Mouse (Mus musculus) thymus, postnatal 36 days (tissue): ENCODE data around the gene Asxl1.
"Not testable (repeated sequence)": the region's sequence is repeated elsewhere in the genome, so short reads cannot be mapped to it uniquely, and the experiment has no call there.

Experiments used
- DNase-seq, 2 experiments: peaks; one replicate each; pipeline ENCODE4 v3.0.0; 2022; ENCODE audit warnings: mixed read lengths in 2 of 2

The Asxl1 gene

DNA sequence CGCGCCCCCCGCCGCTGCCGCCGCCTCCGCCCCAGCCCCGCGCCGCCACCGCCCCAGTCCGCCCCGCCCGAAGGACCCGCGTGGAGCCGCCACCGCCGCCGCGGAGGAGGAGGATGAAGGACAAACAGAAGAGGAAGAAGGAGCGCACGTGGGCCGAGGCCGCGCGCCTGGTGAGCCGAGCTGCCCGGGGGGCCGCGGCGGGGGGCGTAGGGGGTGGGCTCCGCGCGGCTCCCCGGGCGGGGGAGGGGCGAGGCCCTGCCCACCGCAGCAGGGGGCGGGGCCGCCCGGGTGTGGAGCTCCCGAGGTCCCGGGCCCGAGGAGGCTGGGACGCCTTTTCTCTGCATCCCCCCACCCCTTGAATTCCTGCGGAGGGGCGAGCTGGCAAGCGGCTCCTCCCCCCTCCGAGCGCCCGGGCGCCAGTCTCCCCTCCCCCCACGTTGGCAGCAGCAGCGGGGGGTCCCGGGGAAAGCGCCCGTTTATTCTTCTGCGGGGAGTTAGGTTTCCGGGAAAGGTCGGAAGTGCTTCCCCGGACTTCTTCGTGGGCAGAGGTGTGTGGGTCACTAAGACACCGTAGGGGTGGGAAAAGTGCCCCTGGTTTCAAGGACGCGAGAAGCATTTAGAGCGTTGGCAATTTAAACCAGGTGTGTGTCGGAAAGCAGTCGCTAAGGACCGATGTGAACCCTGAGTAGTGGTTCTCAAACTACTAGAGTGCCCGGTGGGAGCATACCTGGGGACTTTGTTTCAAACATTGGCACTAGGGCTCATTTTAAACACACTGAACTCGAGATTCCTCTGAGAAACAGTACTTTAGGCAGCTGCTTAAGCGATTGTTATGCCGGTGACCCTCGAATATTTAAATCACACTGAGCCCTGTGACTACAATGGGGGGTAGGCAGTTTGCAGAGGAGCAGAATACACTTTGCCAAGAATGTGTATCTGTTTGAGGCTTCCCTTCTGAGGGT lies 873 bp downstream of the Asxl1 start:
- DNase-seq: peak; percentile 69 to 81

DNA sequence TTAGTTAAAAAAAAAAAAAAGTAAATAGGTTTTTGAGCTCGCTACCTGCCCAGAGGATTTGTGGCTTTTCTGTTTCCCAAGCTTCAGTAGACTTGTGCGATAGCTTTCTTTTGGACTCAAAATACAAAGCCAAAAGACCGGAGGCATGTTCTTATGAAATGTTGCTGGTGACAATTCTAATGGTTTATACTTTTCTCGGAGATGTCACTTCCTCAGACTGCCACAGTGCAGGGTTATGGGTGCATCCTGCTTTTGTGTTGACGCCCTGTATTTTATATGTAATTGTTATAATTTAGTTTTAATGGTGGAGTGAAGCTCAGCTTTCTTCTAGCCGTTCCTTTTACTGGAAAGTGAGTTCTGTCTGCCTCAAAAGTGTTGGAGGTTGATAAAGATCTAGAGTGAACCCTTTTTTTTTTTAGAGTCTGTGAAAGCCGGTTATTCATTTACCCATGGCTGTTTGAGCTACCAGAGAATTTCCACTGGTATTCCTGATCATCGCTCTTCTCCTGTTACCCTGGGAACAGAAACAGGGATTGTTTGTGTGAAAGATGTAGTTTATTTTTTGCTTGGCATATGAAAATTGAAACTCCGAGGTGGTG lies 1.7 kb downstream of the Asxl1 start:
- no peak for DNase-seq

DNA sequence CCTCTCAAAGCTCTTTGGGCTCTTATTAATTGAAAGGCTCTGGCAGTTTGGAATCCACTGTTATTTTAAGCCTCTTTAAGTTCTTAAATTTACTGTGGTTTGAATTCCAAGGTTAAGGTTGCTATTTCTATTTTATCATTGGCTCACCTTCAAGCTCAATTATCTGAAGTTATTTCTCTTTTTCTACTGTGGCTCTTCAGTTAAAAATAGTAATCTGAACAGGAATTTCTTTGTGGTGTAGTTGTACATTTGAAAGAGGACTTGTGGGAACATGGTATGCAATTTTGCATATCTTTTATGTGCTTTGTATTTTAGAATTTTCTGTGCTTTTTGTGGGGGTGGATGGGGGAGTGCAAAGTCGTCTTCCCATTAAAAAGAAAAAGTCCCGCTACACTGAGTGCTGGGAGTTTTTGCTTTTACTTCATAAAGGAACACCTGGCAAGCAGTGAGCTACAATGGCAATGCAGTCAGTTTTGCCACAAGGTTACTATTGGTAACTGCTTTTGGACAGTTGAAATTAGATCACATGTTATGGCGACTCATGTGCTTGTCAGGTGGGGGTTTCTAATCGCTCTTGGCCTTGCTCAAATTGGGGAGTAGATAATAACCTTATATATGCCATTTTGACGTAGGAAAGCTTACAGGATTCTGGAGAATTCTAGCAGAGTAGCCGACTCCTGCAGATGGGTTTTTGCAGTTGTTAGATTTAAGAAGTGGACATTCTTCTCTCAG lies 2.6 kb downstream of the Asxl1 start:
- no peak for DNase-seq

DNA sequence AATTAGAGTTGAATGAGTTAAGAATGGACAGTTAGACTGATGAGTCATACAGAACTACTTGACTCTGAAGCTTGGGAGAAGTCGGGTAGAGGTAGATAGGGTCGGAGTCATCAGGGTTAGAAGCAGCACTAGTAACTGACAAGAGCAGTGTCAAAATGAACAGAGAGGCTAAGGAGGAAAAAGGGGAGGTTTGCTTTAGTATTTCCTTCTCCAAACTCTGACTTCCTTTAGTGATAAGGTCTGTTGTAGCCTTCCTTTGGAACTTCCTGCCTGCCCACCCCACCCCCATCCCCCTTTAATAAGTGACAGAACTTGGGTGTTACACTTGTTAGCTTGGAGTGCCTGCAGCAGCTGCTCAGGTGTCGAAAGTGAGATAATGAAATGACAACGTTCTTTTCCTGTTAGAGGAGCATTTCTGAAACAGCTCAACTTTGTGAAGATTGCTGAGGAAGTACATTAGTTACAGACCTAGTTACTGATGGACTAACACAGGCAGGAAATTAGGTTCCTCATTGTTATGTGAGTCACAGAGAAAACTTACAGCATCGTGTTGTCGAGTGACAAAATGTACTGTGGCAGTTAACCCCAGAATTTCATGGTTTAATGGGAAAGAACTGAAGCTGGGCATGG lies 5.0 kb downstream of the Asxl1 start:
- DNase-seq: no peak

DNA sequence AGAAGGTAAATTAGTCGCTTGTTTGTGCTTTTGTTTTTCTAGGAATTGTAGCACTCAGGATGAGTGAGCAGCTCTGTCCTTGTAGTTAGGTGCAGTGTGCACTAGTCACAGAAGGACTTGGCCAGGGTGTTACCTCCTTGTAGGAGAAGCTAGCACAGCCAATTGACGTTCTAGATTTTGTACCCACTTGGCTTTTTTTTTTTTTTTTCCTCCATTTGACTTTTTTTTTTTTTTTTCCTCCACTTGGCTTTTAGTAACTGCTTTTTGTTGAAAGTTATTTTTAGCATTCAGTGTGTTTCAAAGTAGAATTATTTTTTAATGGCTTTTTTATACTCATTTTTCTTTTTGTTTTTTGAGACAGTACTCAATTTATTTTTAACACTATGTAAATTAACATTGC lies 9.0 kb downstream of the Asxl1 start:
- DNase-seq: no peak

DNA sequence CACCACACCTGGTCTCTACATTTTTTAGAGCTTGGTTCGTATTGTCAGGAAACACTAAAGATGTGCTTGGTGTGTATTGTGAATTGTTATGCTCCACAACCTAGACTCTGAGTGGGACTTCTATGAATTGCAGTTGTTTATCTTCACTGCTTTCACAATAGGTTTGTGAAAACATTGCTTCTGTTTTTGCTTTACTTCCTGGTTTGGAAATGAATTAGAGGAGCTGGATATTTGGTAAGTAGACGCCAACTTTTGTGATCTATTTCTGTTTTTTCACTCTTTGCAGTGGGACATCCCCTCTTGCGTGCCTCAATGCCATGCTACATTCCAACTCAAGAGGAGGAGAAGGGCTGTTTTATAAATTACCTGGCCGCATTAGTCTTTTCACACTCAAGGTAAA lies 11.2 kb downstream of the Asxl1 start:
- DNase-seq: no peak

DNA sequence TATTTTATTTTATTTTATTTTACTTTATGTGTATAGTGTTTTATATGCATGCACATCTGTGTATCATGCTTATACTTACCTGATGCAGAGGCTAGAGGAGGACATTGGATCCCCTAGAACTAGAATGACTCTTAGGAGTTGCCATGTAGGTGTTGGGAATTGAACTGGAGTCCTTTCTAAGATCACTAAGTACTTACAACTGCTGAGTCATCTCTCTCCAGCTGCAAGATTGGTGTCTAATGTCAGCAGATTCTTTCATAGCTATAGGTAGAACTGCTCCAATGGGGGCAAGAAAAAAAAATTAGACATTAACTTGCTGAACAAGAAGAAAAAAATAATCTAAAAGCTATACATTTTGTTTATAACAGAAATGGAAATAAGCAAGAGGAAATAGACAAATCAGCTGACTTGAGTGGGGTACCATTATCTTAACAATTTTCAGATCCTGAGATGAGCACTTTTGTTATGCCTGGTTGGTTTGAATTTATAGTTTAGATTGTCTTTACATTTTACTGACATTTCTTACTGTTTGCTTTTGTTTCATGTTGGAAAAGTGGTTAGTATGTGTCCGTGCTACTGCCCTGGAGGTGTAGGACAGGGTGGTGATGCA lies 15.6 kb downstream of the Asxl1 start:
- DNase-seq: no peak

DNA sequence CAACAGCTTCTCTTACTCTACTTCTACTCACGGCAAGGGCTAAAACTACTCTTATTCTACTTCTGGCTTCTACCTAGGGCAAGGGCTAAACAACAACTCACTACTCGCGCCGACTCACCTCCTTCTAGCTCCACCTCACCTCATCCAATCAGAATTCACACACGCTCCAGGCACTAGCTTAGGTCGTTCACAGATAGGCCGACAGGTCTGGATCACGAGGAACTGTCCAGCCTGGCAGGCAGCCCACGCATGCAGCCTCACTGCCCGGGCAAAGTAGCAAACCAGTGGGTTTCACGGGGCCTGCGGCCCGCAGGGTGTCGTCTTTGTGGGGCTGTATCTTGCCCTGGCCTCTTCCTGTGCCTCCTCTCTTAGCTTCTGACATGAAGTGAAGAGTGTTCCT lies 18.9 kb downstream of the Asxl1 start:
- DNase-seq: not testable (repeated sequence)

DNA sequence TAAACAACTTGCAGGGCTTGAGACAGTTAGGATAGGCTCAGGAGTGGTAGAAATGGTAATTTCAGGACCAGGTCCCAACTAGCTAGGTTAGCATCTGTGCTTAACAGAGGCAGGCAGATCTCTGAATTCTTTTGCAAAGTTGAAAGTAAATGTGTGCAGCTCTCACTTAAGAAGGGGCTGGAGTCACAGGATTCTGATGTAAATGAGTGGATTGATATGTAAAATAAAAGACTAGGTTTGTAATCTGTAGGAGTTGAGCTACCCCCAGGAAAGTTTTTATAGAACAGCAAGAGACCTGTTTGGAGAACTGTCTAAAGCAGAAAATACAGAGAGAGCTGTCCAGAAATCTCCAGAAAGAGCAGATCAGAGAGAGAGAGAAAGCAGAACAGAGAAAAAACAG lies 25.2 kb downstream of the Asxl1 start:
- DNase-seq: no peak

DNA sequence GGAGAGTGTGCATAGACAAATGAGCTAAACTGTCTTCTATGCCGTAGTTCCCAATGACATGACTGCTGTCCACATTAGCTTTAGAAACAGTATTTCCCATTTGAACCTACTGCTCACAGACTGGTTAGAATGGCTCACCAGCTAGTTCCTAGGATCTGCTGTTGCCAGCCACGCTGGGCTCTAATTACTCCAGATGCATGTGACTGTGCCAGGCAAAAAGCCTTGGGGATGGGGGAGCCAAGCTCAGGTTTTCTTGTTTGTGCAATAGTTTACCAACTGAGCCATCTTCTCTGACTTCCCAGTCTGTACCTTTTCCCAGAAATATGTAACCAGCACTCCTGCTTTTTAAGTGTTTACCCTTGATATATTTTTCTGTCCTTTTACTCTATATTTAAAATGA lies 29.8 kb downstream of the Asxl1 start:
- DNase-seq: no peak

DNA sequence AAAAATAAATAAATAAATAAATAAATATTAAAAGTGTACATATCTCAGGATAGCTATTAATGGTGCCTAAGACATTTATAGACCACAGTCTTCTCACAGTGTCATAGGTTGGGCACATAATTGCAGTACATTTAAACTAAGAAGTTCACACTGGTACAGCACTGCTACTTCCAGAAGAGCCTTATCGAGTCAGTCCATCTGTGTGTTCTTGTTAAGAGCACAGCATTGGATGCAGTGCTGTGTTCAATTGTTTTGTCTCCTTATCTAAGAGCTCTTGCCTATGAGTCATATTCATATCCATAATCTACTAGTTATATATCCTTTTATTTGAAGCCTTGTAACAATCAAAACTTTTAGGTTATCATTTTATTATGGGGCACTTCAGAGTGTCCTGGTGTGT lies 34.9 kb downstream of the Asxl1 start:
- no peak for DNase-seq

DNA sequence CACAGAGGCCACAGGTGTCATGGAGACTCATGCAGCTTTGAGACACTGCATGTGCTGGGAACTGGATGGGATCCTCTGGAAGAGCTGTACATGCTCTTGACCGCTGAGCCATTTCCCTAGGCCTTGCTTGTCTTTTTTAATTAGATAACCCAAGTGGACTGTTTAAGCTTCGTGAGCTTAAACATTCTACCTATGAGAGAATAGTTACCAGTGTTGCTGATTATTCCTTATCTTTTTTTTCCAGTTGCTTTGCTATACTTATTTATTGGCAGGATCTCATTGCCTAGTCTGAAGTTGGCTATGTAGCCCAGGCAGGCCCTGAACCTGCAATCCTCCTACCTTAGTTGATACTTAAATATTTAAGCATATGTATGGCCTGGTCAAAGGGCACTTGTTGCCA lies 44.2 kb downstream of the Asxl1 start:
- DNase-seq: no peak

DNA sequence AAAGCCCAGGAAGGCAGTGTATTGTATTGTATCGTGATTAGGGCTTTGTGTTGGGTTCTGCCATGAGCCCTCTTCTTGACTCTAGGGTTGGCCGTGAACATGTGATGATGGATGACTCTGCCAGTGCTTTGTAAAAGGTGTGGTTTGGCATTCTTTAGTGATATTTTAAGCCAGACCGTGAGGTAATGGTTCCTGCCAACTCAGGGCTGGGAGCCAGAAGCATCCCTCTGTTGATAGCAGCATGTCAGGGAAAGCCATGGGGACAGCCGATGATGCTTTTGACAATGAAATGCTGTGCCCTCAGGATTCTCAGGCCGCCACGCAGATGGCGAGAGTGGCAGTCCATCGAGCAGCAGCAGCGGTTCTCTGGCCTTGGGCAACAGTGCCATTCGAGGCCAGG lies 47.4 kb downstream of the Asxl1 start:
- DNase-seq: no peak

DNA sequence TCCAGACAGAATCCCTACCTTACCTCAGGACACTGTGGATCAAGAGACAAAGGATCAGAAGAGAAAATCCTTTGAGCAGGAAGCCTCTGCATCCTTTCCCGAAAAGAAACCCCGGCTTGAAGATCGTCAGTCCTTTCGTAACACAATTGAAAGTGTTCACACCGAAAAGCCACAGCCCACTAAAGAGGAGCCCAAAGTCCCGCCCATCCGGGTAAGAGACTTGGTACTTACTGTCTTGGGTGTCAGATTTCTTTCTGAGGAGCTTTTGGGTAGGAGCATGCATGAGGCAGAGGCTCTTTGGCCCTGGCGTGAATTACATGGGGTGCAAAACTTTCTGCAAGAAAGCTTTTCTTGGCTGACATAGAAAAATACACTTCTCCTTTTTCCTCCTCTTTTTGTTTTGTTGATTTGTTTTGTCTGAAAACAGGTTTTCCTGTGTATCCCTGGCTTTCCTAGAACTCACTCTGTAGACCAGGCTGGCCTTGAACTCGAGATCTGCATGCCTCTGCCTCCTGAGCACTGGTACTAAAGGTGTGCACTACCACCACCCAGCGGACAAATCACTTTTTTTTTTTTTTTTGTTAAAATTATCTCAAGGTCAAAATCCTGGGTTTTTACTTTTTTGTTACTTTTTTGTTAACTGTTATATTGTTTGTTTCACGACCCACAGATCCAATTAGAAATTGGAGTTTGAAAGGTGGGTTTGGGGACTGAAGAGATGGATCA lies 52.3 kb downstream of the Asxl1 start:
- DNase-seq: no peak

DNA sequence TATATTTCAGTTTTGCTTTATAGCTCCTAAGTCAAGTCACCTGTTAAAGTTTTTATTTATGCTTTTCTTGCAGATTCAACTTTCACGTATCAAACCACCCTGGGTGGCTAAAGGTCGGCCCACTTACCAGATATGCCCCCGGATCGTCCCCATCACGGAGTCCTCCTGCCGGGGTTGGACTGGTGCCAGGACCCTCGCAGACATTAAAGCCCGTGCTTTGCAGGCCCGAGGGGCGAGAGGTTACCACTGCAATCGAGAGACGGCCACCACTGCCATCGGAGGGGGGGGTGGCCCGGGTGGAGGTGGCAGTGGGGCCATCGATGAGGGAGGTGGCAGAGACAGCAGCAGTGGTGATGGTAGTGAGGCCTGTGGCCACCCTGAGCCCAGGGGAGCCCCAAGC lies 53.5 kb downstream of the Asxl1 start:
- no peak for DNase-seq

DNA sequence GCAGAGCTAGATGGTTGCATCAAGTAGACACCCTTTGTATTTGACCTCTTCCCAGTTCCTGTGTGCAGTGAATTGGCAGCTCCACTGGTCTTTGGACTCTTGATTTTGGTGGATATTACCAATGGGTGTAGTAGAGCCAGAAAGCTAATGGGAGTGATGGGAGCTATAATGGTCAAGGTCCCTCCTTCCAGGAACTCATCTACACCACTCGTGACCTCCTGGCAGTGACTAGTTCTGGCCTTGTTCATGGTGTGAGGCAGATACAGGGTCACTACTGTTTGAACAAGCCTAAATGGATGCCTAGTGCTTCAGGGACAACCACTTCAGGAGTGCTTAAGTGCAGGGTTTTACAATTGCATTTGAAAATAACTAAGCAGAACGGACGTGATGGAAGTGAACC lies 58.4 kb downstream of the Asxl1 start:
- no peak for DNase-seq

DNA sequence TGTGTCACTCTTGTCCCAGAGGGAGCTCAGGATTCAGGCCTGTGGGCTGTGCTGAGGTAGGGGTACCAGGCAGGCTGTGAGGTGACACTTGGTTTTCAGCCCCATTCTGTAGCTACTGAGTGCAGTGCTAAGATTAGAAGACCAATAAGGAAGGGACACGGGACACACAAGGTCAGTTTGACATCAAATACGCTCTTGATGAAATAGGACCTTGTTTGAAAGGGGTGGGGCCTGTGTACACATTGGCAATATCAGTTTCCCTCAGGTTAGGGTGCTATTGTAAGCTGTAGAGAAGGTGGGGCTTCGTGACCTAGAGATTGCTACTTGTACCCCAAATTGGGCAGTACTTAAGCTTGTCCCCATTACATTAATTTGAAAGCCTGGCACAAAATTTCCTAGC lies 59.3 kb downstream of the Asxl1 start:
- no peak for DNase-seq

DNA sequence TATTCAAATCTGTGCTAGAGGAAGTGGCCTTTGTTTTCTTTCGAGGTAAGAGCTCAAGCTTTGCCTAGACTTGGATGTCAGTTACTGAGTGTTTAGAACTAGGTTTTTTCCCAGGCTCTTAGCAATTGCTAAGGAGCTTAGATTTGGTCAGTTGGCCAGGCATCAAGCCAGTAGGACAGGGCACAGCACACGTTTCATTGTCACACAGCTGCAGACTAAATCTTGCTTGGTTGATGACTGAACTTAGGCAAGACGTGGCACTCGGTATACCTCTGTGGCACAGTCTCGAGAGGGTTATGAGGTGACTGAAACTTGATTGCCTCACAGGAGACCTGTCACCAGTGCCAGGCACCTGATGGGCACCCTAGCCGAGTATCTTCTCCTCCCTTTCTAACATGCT lies 61.3 kb downstream of the Asxl1 start:
- no peak for DNase-seq

DNA sequence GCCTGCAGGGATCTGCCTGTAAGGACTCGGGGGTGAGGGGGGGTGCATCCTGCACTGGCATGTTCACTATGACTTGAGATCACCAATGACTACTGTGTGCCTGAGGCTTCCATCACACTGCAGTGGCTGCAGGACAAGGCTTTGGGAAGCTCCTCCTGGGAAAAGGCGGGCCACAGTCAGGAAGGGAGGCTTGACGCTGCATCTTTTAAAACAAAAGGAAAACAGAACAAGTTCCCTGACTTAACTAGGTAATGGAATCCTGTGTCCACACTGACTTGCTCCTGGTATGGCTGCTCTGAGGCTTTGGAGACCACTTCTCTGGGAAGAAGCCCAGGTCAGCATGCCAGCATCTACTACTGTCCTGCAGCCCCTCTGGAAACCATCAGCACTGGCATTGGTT lies 63.3 kb downstream of the Asxl1 start:
- no peak for DNase-seq

DNA sequence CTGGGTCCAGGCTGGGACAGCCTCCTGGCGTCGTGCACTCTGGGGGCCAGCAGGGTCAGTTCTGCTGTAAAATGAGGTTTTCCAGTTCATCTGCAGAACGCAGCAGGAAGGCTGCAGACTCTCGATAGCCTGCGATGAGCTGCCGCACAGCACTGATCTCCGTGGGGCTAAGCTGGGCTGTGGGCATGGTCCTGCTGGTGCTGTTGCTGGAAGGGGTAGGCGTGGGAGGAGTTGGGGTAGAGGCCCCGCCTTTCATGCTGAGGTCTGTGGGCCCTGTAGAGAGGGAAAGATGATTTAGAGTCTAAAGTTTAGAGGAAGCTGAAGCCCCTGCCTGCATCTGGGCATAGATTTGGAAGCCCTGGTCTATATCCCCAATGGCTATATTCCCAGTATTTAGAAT lies 65.9 kb downstream of the Asxl1 start:
- no peak for DNase-seq

DNA sequence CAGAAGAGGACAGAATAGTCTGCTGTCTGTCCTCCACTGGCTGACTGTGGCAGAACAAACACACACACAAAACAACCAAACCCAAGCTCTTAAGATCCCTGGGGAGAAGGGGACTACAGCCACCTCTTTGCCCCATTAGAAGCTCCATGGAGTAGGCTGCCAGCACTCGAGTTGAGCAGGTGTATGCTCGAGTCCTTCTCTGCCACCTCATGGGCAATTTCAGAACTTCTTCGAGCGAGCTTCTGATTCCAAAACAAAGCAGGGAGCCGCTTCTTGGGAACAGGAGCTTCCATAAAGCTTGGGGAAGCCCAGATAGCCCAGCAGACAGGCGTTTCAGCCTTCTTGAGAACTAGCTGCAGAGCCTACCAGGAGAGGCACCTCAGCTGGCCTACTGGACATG lies 66.9 kb downstream of the Asxl1 start:
- no peak for DNase-seq

DNA sequence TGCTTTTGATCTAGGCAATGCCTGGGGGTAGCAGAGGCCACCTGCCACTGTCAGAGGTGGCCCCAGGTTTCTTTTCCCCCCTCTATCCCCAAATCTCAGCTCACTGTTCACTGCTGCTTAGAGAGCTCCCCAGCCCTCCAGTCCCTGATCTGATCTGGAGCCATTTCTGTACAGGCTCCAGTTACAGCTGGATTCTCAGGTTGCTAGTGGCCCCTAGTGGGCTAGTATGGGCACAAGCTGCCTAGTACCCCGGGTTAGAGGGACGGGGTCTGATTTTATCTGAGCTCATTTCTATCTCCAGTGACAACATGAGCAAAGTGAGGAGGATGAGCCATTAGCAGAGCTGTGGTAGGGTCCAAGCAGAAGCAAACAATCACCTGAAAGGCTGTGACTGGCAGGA lies 69.0 kb downstream of the Asxl1 start:
- DNase-seq: peak; percentile 54
